Mouse (Mus musculus) liver, embryonic 14.5 days (tissue): ENCODE results near the gene Add3. TPM values are rescaled to one million over a fixed set of nuclear protein-coding genes. Genes with fewer than 3 reads are reported as not detected.
A peak's percentile ranks its signal among the peaks of the same experiment; 100 is the strongest.

Source experiments
- ATAC-seq: fragments of 200-750 bp; cut with Nextera tagmentation; 2 replicates; pipeline ENCODE4 v1.8.0; 2017; ENCODE audit warnings: moderate number of reproducible peaks, mild to moderate bottlenecking, moderate library complexity; ENCODE audit not compliant: insufficient read depth
- DNase-seq, 3 experiments: peaks; one replicate each; pipeline ENCODE4 v3.0.0-alpha.2; 2012 to 2013; ENCODE audit warnings: low read depth in 3 of 3, low spot score in 3 of 3
- H3K27ac ChIP-seq: fragments of 300-500 bp; sonication (generic); 2 replicates; pipeline ENCODE4 v1.5.1; 2014; ENCODE audit warnings: moderate library complexity, mild to moderate bottlenecking, control low read depth, inconsistent platforms
- H3K27me3 ChIP-seq: fragments of 300-500 bp; sonication (generic); 2 replicates; pipeline ENCODE4 v1.6.1; 2014; ENCODE audit warnings: mild to moderate bottlenecking, low read length, moderate library complexity; ENCODE audit not compliant: control insufficient read depth, insufficient read depth
- H3K36me3 ChIP-seq: fragments of 300-500 bp; sonication (generic); replicated peaks from 2 replicates; pipeline ENCODE4 v1.6.1; 2014; ENCODE audit warnings: low read depth; ENCODE audit not compliant: control insufficient read depth, insufficient read depth
- H3K4me1 ChIP-seq, 2 experiments: fragments of 200-500 bp in 1 of 2; fragments of 300-500 bp in 1 of 2; sonication (generic) in 1 of 2; replicated peaks; 2 replicates each; pipeline ENCODE4 v1.6.1; 2012 to 2014; ENCODE audit warnings: antibody characterized with exemption in 1 of 2, inconsistent platforms in 1 of 2, low read length in 1 of 2; ENCODE audit not compliant: control insufficient read depth in 2 of 2, insufficient read depth in 2 of 2
- H3K4me2 ChIP-seq: fragments of 300-500 bp; sonication (generic); 2 replicates; pipeline ENCODE4 v1.6.1; 2014; ENCODE audit warnings: low read depth, mild to moderate bottlenecking, control low read depth, moderate library complexity
- H3K4me3 ChIP-seq, 2 experiments: fragments of 200-500 bp in 1 of 2; fragments of 300-500 bp in 1 of 2; sonication (generic) in 1 of 2; 2 replicates each; pipeline ENCODE4 v1.5.1; 2012 to 2014; ENCODE audit warnings: low read depth in 2 of 2, low read length in 2 of 2, mild to moderate bottlenecking in 2 of 2, control low read depth in 1 of 2, inconsistent platforms in 1 of 2, moderate library complexity in 1 of 2; ENCODE audit not compliant: insufficient read depth in 1 of 2
- H3K9ac ChIP-seq: fragments of 300-500 bp; sonication (generic); replicated peaks from 2 replicates; pipeline ENCODE4 v1.6.1; 2014; ENCODE audit warnings: mild to moderate bottlenecking, control low read depth, moderate library complexity
- H3K9me3 ChIP-seq: fragments of 300-500 bp; sonication (generic); 2 replicates; pipeline ENCODE4 v1.6.1; 2016; ENCODE audit warnings: low read length, mixed read lengths; ENCODE audit not compliant: control insufficient read depth
- CTCF ChIP-seq: IDR thresholded peaks from 2 replicates; pipeline ENCODE4 v1.5.1; 2016; ENCODE audit warnings: antibody characterized with exemption, low read depth, control low read depth
- EP300 ChIP-seq: IDR thresholded peaks from 2 replicates; pipeline ENCODE4 v1.6.1; 2016; ENCODE audit warnings: antibody characterized with exemption, low read depth
- WGBS: fragments of 180-500 bp; shearing (Covaris S2); extraction: QIAGEN DNeasy Blood & Tissue Kit; methylation state at CpG from one replicate; pipeline ENCODE4 v1.1.7; 2014; ENCODE audit not compliant: insufficient replicate concordance; 5-methylcytosine and 5-hydroxymethylcytosine counted together
- polyA plus RNA-seq, 2 experiments: library from polyadenylated mRNA; depleted of rRNA in 1 of 2; stranded (reverse) in 1 of 2; unstranded in 1 of 2; fragments of >200 nt; fragmentation: Nextera tagmentation in 1 of 2; extraction: Ambion mirVana in 1 of 2; gene quantifications; 2 replicates each; pipeline versions ENCODE4 v1.2.1 to v1.2.3; 2012 to 2014

Add3 gene
- polyA plus RNA-seq, 2 experiments, result 12.7 to 21.7 TPM

DNA sequence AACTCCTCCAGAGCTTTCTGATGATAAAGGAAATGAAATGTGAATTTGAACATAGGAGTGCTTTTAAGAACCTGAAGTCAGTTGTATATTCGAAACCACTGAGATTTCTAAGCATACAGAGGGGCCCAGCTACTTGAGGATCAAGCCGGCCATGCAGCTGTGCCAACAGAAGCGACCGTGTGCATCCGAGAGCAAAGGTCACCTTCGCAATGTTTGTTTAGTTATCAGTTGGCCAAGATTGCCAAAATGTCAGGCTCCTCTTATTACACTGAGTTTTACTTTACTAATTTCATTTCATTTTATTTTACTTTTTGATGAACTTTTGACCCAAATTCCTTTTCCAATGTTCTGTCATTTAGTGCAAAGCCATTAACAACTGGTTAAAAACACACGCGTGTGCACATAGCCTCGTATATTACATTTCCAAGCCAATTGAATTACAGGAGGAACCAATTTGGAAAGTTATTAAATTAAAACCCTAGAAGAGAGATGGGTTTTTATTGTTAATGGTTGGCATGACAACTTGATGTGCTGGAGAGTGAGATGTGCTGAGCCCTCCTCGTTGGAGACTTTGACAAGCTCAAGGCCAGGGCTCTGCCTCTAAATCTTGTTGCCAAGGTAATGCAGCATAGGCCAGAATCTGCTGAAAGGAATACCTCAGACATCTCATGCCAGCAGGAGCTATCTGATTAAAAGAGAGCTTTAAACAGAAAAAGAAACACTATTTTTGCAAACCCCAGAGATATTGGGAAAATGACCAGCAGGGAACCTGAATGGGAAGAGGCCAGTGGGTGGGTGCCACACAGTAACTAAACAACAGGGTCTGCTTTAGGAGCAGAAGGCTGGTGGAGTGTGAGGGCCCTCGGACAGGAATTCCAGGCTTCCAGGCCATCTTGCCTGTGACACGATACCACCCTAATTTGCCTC is 38.6 kb upstream of the Add3 start:
- no peaks in the 10 kb centered on the region for H3K36me3 ChIP-seq
- TF ChIP-seq CTCF (no peak), EP300 (no peak)
- DNase-seq, result no peak
- no peak for ATAC-seq
- H3K27ac ChIP-seq, result no peak overlapping the region
- no peaks in the 10 kb centered on the region for H3K9me3 ChIP-seq
- WGBS, result 72% methylated on average over 12 of the region's 12 CpGs
- no peak overlapping the region for H3K4me2 ChIP-seq
- H3K27me3 ChIP-seq, result no peaks in the 10 kb centered on the region
- H3K9ac ChIP-seq, result no peak overlapping the region
- peaks cover 2 to 11% of the 10 kb centered on the region in 2 experiments; a peak in 2 of 4 replicates for H3K4me1 ChIP-seq
- H3K4me3 ChIP-seq, result no peak overlapping the region

DNA sequence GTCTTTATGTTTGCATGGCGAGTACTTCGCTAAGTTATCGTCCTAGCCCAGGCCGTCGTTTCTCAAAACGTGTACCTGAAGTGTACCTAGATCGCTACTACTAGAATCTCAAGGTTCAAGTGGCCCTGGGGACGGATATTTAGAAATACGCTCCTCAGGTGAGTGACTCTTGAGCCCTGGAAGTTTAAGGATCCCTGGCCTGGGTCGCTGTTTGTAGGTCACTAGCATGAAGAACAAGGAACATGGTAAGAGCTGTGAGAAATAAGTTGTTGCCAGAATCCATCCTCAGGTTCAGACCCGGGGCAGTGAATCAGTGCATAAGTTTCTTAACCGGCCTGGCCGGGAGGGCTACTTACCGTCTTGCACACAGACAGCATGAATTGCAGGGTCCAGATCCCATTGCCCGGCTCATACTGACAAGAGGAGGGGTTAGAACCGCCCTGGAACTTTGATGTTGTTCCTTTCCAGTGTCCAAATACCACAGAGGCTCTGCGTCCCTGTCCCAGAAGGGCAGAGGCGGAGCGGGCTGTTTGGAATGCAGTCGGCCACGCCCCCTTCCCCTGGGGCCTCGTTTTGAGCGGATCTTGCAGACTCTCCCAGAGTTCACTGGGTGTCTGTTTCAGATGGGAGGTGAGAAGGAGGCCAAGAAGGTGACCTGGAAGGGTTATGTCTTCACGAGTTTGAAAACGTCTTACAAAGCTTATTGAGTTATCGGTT is 34.7 kb upstream of the Add3 start:
- H3K4me2 ChIP-seq, result peak overlapping the region; percentile 13; the same call in 1 of the 2 replicates
- no peaks in the 10 kb centered on the region for H3K36me3 ChIP-seq
- H3K9ac ChIP-seq, result no peak overlapping the region
- 59% methylated on average over 26 of the region's 26 CpGs for WGBS
- H3K27ac ChIP-seq, result no peak overlapping the region
- peaks cover 2 to 11% of the 10 kb centered on the region in 2 experiments; a peak in 2 of 4 replicates for H3K4me1 ChIP-seq
- TF ChIP-seq CTCF (no peak), EP300 (no peak)
- H3K4me3 ChIP-seq, result no peak overlapping the region
- H3K27me3 ChIP-seq, result no peaks in the 10 kb centered on the region
- no peaks in the 10 kb centered on the region for H3K9me3 ChIP-seq
- ATAC-seq (peak; percentile 53; the same call in 1 of the 2 replicates), DNase-seq (peak in 2 of 3 experiments; percentile 36 to 46)

DNA sequence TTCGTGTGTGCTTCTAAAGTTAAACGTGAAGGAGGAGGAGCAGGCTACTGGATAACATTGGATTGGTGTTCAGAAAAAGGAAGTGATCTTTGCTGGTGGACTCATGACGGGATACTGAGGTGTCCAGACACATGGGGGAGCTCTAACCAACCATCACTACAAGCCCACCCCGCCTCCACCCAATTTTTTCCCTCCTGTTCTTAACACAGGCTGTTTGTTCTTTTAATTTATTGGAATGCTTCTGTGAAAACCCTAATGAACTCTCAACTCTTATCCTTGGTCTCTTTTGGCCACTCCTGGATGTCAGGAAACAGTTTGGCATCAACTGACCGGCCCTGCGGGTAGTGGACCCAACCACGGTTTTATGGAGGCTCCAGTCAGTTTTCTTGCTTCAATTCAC is 33.3 kb upstream of the Add3 start:
- no peak for ATAC-seq
- Histone ChIP-seq H3K4me1 (peaks cover under 1 to 9% of the 10 kb centered on the region in 2 experiments; a peak in 1 of 4 replicates), H3K36me3 (no peaks in the 10 kb centered on the region), H3K27me3 (no peaks in the 10 kb centered on the region), H3K9ac (no peak overlapping the region), H3K4me2 (no peak overlapping the region), H3K27ac (no peak overlapping the region), H3K4me3 (no peak overlapping the region), H3K9me3 (no peaks in the 10 kb centered on the region)
- DNase-seq, result no peak
- TF ChIP-seq EP300 (no peak), CTCF (peak; percentile 39)
- 42% methylated on average over 7 of the region's 7 CpGs for WGBS

DNA sequence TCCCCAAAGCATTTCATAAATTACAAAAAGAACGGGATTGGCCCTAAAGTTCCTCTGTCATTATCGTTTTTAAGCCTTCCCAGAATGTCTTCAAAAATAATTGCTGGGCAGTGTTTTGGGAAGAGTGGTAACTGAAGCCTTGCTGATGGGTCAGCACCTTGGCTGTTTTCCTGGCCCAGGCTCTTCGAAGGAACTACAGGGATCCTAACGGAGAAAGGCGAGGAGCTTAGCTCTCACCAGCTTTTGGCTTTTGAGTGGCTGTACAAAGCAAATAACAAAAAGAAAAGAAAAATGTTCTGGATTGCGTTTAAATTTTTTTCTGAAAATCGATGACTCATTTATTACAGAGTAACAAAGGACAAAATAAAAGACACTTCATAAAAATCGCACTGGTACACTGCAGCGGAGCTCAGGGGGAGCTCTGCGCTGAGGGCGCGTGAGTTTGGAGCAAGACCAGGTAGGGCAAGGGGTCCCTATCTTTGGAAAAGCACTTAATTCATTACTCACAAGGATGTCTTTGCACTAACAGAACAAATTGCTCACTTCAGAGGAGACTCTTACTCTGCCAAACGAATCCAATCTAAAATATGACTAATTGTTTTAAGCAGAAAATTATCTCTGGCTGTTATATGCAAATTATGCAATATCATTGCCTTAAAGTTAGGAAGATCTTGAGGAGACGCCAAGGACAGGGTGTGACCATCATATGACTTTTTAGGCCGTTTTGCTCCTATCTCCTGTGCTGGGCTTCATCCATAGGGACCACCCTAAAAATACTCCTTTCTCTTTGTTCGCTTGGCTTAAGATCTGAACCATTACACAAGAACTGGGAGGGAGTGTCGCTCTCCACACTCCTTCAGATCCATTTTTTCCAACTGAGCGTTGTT is 32.6 kb upstream of the Add3 start:
- no peak overlapping the region for H3K27ac ChIP-seq
- H3K36me3 ChIP-seq, result no peaks in the 10 kb centered on the region
- ATAC-seq, result no peak
- H3K27me3 ChIP-seq, result no peaks in the 10 kb centered on the region
- no peak for DNase-seq
- H3K9ac ChIP-seq, result no peak overlapping the region
- no peak overlapping the region for H3K4me3 ChIP-seq
- H3K4me2 ChIP-seq, result no peak overlapping the region
- 68% methylated on average over 18 of the region's 18 CpGs for WGBS
- peaks cover 0 to 6% of the 10 kb centered on the region in 2 experiments; a peak in 1 of 4 replicates for H3K4me1 ChIP-seq
- TF ChIP-seq EP300 (no peak), CTCF (no peak)
- H3K9me3 ChIP-seq, result no peaks in the 10 kb centered on the region
